Mouse (Mus musculus): ENCODE measurements around the gene Stxbp5.

The Stxbp5 gene

DNA sequence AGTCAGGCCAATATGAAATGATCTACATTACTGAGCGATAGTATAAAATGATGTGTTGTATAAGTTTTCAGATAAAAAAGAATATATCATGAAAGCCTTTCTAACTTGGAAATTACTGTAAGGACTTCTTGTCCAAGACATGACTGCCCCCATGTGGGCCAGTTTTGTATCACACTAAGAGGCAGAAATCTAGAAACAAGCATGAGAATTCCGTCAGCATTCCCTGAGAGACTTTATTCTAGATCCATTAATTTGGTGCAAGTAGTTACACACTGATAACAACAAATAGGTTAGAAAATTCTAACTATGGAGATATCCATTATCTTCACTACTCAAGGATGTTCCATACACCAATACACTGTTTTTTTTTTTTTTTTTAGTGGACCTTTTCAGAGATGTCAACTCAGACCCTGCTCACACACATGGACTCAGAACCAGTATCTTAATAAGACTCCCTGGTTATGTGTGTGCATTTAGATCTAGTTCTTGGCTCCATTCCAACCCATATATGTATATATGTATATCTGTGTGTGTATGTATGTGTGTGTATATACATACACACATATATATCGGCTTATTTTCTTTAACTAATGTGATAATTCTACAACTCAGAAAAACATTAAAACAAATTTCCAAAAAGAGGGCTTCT, 145.9 kb downstream of the Stxbp5 start:
- DNase-seq (ENCODE audit: low spot score in 2 of 2): peak; percentile 64 to 73

DNA sequence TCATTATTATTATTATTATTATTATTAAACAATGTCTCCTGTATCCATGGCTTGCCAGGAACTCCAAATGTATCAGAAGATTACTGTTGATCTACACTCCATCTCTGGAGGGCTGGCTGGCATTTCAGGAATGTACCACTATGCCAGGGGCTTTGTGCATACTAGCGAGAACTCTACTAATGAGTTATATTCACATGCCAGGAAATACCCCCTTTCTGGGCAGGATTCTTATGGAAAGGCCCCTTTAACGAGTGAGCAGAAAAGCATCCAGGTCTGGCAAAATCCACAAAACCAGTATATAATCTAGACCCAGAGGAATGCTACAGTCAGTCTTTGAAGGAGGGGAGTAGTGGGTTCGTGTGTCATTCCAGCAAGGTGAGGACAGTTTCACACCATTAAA, 167.0 kb downstream of the Stxbp5 start:
- DNase-seq (ENCODE audit: low spot score in 2 of 2): no peak

DNA sequence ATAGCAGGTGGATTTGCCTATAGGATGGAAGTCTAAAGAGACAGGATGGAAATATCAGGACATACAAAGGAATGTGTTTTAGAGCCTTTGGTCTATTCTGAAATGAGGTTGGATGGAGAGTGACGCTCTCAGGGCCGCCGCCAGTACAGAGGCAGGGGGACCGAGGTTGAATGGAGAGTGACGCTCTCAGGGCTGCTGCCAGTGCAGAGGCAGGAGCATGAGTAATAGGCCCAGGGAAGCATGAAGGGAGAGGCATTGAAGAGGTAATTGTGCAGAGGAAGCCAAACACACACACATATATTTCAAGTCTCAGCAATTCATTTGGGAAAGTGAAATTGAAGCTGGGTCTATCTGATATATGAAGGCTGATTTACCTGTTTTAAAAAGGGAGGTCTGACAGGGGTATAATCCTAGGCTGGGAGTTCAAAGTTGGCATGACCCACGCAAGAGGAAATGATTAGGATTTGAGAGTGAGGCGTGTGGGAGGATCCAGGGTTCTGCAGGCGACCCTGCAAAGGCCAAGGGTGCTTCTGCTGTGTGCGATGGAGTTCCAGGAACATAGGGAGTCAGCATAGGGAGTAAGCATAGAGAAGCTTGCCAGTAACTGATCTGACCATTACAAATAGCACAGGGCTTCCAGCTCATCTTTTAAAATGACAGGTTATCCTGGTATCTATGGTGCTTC, 168.7 kb downstream of the Stxbp5 start:
- DNase-seq (ENCODE audit: low spot score in 2 of 2): no peak

DNA sequence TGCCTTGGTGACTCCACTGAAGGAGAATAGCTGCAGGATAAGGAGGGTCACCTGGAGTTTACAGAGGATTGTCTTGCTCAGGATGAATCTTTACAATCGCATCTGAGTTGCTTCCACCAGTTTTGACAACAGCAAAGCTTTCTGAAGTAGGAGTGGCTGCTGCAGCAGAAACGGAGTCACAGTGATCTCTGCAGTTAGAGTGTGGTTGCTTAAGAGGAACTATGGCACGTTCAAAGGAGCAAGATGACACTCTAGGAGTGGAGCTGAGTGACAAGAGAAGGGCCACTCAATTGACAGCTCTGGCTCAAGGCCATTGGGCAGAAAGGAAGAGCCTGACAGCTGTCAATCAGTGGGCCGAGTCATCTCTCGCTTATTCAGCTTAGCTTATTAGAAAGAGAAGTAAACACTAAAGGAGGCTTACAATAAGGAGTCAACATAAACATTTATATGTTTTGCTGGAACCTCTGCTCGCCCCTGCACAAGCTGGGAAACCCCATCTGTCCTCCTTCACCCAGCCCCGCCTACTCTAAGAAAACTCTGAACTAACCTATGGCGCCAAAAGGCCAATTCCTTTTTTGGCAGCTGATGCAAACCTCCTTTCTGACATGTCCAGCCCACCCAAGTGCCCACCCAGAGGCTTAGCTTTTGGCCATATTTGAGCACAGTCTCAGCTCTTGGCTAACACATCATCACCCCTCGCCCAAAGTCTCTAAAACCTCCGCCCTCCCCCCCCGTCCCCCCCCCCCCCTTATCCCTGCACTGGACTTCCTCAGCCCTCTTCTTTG, 178.2 kb downstream of the Stxbp5 start:
- DNase-seq (ENCODE audit: low spot score in 2 of 2): no peak

DNA sequence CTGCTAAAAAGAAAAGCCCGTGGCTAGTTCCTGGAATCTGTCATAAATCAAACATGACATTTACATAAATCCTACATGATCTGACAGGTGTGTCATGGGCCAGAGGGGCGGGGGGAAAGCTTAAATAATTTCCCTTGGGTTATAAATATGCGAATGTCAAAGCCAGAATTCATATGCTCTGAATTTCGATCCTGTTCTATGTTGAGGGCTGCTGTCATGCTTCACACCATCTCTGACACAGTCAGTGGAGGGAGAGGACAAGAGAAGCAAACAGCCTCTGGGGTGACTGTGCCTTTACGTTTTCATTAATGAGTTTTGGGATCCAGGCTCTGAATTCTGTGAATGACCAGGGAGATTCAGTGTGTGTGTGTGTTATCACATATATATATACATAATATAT, 180.9 kb downstream of the Stxbp5 start:
- no peak for DNase-seq (ENCODE audit: low spot score in 2 of 2)

DNA sequence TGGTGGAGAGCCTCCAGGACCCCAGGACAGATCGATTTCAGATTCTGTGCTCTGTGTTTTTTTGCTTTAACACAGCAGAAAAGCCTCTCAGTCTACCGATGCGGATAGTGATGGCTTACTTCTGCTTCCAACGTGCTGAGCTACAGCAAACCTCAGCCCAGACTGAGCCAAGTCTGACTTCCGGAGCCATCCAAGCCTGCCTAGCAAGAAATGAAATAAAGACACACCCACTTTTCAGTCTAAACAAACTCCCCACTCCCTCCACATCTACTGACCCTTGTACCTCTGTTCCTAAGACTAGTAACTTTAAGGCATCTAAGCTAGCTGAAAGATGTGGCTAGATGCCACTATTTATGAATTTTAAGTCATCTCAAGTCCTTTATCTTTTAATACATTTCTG, 182.8 kb downstream of the Stxbp5 start:
- no peak for DNase-seq (ENCODE audit: low spot score in 2 of 2)
